Mouse (Mus musculus) stomach, postnatal 0 days (tissue): ENCODE data around the gene Nlgn1. TPM values are rescaled to one million over a fixed set of nuclear protein-coding genes. Genes with fewer than 3 reads are reported as not detected.

Experiments used
- ATAC-seq: fragments of 200-750 bp; cut with Nextera tagmentation; 2 replicates; pipeline ENCODE4 v1.8.0; 2017; ENCODE audit not compliant: low FRiP score, low TSS enrichment
- DNase-seq: peaks from one replicate; pipeline ENCODE4 v3.0.0-alpha.2; 2016; ENCODE audit warnings: low spot score
- H3K27ac ChIP-seq: fragments of 300-500 bp; sonication (generic); replicated peaks from 2 replicates; pipeline ENCODE4 v1.5.1; 2014; ENCODE audit warnings: mild to moderate bottlenecking, control low read depth
- H3K27me3 ChIP-seq: fragments of 300-500 bp; sonication (generic); 2 replicates; pipeline ENCODE4 v1.6.1; 2014; ENCODE audit warnings: low read length; ENCODE audit not compliant: control insufficient read depth, insufficient read depth
- H3K36me3 ChIP-seq: fragments of 300-500 bp; sonication (generic); 2 replicates; pipeline ENCODE4 v1.6.1; 2014; ENCODE audit warnings: low read length, mixed read lengths; ENCODE audit not compliant: control insufficient read depth, insufficient read depth
- H3K4me1 ChIP-seq: fragments of 300-500 bp; sonication (generic); replicated peaks from 2 replicates; pipeline ENCODE4 v1.6.1; 2014; ENCODE audit warnings: antibody characterized with exemption; ENCODE audit not compliant: control insufficient read depth, insufficient read depth
- H3K4me2 ChIP-seq: fragments of 300-500 bp; sonication (generic); replicated peaks from 2 replicates; pipeline ENCODE4 v1.6.1; 2014; ENCODE audit warnings: low read depth, mild to moderate bottlenecking, control low read depth, moderate library complexity
- H3K4me3 ChIP-seq: fragments of 300-500 bp; sonication (generic); 2 replicates; pipeline ENCODE4 v1.5.1; 2014; ENCODE audit warnings: low read depth, low read length, control low read depth
- H3K9ac ChIP-seq: fragments of 300-500 bp; sonication (generic); 2 replicates; pipeline ENCODE4 v1.6.1; 2014; ENCODE audit warnings: mild to moderate bottlenecking, low read length, control low read depth, mixed read lengths
- H3K9me3 ChIP-seq: fragments of 300-500 bp; sonication (generic); 2 replicates; pipeline ENCODE4 v1.6.1; 2016; ENCODE audit warnings: low read length; ENCODE audit not compliant: control insufficient read depth
- CTCF ChIP-seq: IDR thresholded peaks from 2 replicates; pipeline ENCODE4 v1.5.1; 2016; ENCODE audit warnings: antibody characterized with exemption, low read depth, mild to moderate bottlenecking, moderate library complexity
- EP300 ChIP-seq: optimal IDR thresholded peaks from 2 replicates; pipeline ENCODE3; 2016; ENCODE audit warnings: antibody characterized with exemption
- WGBS: fragments of 180-500 bp; shearing (Covaris S2); extraction: QIAGEN DNeasy Blood & Tissue Kit; methylation state at CpG from one replicate; pipeline ENCODE4 v1.1.7; 2014; 5-methylcytosine and 5-hydroxymethylcytosine counted together
- polyA plus RNA-seq: library from polyadenylated mRNA; unstranded; fragments of >200 nt; fragmentation: Nextera tagmentation; extraction: Ambion mirVana; gene quantifications from 2 replicates; pipeline ENCODE4 v1.2.1, GENCODE M21; 2015

Gene Nlgn1
- polyA plus RNA-seq, 1 experiment from 2014 or later = 0.41 TPM

DNA sequence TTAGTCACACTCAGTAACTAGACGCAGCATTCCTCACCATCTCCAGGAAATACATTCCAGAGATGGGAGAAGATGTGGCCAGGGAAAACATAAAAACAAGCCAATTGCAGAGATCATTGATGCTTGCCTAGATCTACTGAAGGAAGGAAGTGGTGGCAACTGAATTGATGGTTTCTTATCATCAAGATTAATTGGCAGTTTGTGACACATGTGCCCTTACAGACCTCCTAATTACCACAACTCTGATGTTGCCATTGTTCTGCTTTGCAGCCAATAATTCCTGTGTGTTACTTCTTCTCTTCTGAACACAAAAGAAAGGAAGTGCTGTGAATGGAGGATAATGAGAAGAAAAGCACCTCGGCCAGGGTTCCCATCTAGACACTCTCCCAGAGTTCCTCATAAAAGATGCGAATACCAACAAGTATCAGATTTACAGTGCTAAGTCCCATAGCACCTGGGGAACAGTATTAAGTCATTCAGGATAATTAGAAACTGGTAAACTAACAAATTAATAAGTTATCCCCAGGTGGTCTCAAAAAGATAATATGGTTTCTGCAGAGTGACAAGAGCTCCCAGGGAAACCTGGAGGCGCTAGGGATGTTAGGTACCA, 104.0 kb downstream of the Nlgn1 start:
- Histone ChIP-seq H3K4me2 (no peak overlapping the region), H3K27ac (no peak overlapping the region), H3K4me1 (no peaks in the 10 kb centered on the region), H3K4me3 (no peak overlapping the region), H3K9me3 (no peaks in the 10 kb centered on the region), H3K27me3 (no peaks in the 10 kb centered on the region), H3K36me3 (no peaks in the 10 kb centered on the region), H3K9ac (no peak overlapping the region)
- TF ChIP-seq EP300 = no peak
- no peak for TF ChIP-seq CTCF
- ATAC-seq (no peak), DNase-seq (no peak)
- WGBS = 48% methylated on average over 4 of the region's 4 CpGs

DNA sequence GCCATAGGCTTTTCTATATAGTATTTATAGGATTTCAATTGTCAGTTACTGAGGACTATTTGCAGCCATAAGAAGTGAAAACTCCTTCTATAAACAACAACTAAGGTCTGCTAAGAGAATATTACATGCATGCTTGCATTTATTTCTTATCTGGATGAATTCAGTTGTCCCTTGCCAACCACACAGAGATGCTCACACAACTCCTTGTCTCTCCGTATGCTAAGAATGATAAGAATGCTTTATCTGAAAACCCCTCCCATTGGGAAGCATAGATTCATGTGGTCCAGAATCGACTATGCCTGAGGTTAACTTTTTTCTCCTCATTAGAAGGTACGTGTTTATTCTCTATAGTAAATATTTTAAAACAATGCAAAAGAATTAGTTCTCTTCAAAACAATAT, 108.8 kb downstream of the Nlgn1 start:
- Histone ChIP-seq H3K4me3 (no peak overlapping the region), H3K4me2 (no peak overlapping the region), H3K27ac (no peak overlapping the region), H3K27me3 (no peaks in the 10 kb centered on the region), H3K9me3 (no peaks in the 10 kb centered on the region), H3K9ac (no peak overlapping the region), H3K4me1 (no peaks in the 10 kb centered on the region), H3K36me3 (no peaks in the 10 kb centered on the region)
- TF ChIP-seq EP300 (no peak), CTCF (no peak)
- DNase-seq = no peak
- no peak for ATAC-seq
- WGBS = 68% methylated on average over 3 of the region's 3 CpGs

DNA sequence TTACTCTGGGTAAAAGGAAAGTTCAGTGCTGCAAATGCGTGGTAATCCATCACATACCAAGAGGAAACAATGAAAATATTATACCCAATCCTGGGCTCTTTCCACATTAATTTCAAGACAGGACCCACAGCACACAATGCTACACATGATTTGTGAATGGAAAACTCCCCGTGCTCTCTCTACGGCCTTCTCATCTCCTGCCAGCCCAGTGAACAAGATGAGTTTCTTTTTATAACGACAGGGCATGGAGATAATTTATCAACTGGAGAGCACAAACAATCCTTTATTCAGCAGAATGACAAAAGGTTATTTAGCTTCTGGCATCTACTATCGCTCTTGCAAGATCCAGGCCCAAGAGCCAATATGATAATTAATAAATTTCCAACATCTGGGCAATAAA, 116.0 kb downstream of the Nlgn1 start:
- Histone ChIP-seq H3K36me3 (no peaks in the 10 kb centered on the region), H3K4me2 (no peak overlapping the region), H3K27ac (no peak overlapping the region), H3K27me3 (no peaks in the 10 kb centered on the region), H3K4me3 (no peak overlapping the region), H3K4me1 (no peaks in the 10 kb centered on the region), H3K9ac (no peak overlapping the region), H3K9me3 (no peaks in the 10 kb centered on the region)
- no peak for ATAC-seq
- DNase-seq = no peak
- TF ChIP-seq EP300 (no peak), CTCF (no peak)
- WGBS = 42% methylated on average over 5 of the region's 5 CpGs

DNA sequence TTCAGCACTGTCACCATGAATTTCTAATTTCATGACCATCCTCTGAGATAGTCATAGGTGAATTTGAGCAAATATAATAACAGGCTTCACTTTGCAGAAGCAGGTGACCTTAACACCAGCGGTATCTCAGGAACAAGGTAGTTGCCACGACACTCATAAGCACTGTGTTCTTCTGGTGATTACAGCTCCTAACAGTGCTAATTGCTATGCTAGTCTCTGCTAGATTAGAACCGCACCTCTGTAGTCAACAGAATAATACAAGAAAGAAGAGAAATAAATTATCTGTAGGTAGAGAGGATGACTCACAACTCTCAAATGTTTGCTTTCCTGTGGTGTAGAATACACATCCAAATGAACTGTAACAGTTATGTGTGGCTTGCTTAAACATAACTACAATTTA, 129.6 kb downstream of the Nlgn1 start:
- Histone ChIP-seq H3K4me1 (no peaks in the 10 kb centered on the region), H3K9ac (no peak overlapping the region), H3K4me2 (no peak overlapping the region), H3K9me3 (no peaks in the 10 kb centered on the region), H3K27me3 (no peaks in the 10 kb centered on the region), H3K36me3 (no peaks in the 10 kb centered on the region), H3K27ac (no peak overlapping the region), H3K4me3 (no peak overlapping the region)
- DNase-seq (no peak), ATAC-seq (no peak)
- 75% methylated on average over 3 of the region's 3 CpGs for WGBS
- TF ChIP-seq EP300 = no peak
- no peak for TF ChIP-seq CTCF

DNA sequence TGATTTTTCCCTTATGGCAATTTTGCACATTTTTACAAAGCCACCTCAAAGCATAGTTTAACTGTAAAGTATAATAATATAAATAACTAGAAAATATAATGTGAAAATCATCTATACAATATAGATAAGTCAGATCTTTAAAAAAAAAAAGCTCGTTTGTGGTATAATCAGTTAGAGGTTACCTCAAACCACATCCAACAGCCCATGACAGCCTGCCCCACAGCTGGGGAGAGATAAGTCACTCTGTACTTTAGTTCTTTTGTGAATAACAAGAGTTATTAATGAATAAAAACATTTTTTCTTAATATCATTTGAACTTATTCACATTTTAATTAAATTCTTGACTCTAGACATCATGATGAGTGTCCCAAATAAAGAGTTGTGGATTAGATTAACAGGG, 130.8 kb downstream of the Nlgn1 start:
- no peak overlapping the region for H3K4me2 ChIP-seq
- H3K9ac ChIP-seq = no peak overlapping the region
- TF ChIP-seq EP300 (no peak), CTCF (no peak)
- H3K4me3 ChIP-seq = no peak overlapping the region
- ATAC-seq (no peak), DNase-seq (no peak)
- H3K27me3 ChIP-seq = no peaks in the 10 kb centered on the region
- H3K9me3 ChIP-seq = no peaks in the 10 kb centered on the region
- WGBS = 53% methylated on average over 1 of the region's 1 CpGs
- H3K36me3 ChIP-seq = no peaks in the 10 kb centered on the region
- H3K27ac ChIP-seq = no peak overlapping the region
- H3K4me1 ChIP-seq = no peaks in the 10 kb centered on the region

DNA sequence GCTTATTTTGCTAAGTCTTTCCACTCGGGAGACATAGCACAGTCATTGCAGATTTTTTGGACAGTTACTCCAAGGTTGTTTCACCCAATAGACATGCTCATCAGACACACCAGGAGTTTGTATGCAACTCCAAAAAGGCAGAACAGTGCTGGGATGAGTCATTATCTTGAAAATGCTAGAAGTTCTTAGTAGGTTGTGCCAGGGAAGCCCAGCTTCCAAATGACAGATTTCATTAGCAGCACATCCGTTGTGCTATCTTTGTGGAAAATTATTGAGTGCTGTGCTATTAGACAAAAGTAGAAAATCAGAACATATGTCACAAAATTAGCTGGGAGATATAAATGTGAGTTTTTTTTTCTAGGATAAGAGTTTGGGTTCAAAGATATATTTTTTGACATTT, 137.3 kb downstream of the Nlgn1 start:
- 68% methylated on average over 2 of the region's 2 CpGs for WGBS
- H3K27ac ChIP-seq = no peak overlapping the region

More for the DNA sequence above, 137.3 kb downstream of the Nlgn1 start:
- Histone ChIP-seq H3K9me3 (no peaks in the 10 kb centered on the region), H3K36me3 (no peaks in the 10 kb centered on the region), H3K27me3 (no peaks in the 10 kb centered on the region), H3K4me1 (no peaks in the 10 kb centered on the region), H3K4me3 (no peak overlapping the region), H3K4me2 (no peak overlapping the region), H3K9ac (no peak overlapping the region)
- DNase-seq (no peak), ATAC-seq (no peak)
- TF ChIP-seq EP300 (no peak), CTCF (no peak)
